Mouse (Mus musculus) kidney, postnatal 14 days (tissue): ENCODE measurements at regions not wholly inside any gene's neighbourhood (a gene's known extent, or its start where the extent isn't known, plus 50 kb on each side); places are given as distances from the start of the nearest gene placed in this dataset.
"Not testable (repeated sequence)": the region's sequence is repeated elsewhere in the genome, so short reads cannot be mapped to it uniquely, and the experiment has no call there.

Experiments
- DNase-seq: peaks from one replicate; pipeline ENCODE4 v3.0.0; 2022; ENCODE audit warnings: mixed read lengths

DNA sequence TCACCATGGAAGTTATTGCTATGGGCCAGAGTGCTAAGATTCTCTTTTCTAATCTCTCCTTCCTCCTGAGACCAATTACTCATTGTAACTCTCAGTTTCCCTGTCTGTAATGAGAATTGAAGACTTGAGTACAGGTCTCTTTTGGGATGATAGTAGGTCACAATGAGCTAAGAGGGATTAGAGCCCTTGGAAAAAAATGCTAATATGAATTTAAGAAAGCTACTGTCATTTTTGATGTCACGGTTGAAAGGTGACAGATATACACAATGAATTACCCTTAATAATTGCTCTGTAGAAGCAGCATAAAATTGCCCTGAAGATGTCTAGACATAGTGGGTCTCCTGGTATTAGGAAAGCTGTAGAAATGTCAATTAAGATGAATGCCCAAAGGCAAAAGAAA is 178.2 kb downstream of the Kcna4 start:
- no peak for DNase-seq

- no peak for DNase-seq
These were observed 213.4 kb downstream of the Kcna4 start for GRCm38 (mm10) chr2:107503646-107504379.

GRCm38 (mm10) chr2:107507426-107508167 is 217.2 kb downstream of the Kcna4 start:
- DNase-seq = no peak

GRCm38 (mm10) chr2:107515486-107515885 is 225.0 kb downstream of the Kcna4 start:
- not testable (repeated sequence) for DNase-seq

GRCm38 (mm10) chr2:107518107-107518506 is 227.7 kb downstream of the Kcna4 start:
- DNase-seq = no peak

DNA sequence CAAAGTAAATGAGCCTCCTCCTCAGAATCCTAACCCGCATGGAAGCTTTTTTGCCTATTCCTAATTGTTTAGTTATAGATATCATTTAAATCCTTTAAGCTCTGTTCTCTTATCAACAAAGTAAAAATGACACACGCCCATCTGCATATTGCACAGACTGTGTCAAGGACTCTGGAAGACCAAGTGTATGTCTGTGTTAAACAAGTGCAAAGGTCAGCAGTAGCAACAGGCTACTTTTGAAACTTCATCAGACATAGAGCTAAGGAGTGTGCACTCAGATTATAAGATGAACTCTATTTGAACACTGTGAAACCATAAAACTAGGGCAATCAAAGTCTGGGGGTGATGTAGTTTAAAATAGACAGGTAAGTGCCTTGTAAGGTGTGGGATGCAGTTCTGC is 228.3 kb downstream of the Kcna4 start:
- DNase-seq = no peak

- DNase-seq = peak; percentile 1
These were observed 228.9 kb downstream of the Kcna4 start for GRCm38 (mm10) chr2:107519326-107519725.

GRCm38 (mm10) chr2:107519761-107520160 is 229.3 kb downstream of the Kcna4 start:
- DNase-seq = no peak

DNA sequence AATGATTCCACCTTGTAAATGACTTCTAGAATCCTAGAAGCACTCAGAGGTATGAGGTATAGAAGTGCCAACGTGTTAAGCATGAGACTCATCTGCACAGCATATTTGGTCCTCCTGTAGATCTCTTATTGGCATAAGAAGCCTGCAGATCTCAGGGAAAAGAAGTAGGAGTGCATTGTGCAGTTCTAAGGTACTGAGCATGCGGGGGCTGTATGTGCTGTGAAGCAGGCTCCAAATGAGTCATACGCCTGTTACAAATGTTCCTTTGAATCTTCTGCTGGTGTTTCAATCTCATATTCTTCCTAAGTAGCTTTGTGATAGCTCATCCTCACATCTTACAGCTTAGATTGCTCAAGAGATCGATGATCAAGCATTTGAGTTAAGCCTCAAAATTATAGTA is 252.7 kb downstream of the Kcna4 start:
- no peak for DNase-seq

GRCm38 (mm10) chr2:107552569-107552968 is 262.1 kb downstream of the Kcna4 start:
- no peak for DNase-seq

GRCm38 (mm10) chr2:107556239-107556638 is 265.8 kb downstream of the Kcna4 start:
- no peak for DNase-seq

- DNase-seq = no peak
These were observed 279.2 kb downstream of the Kcna4 start for GRCm38 (mm10) chr2:107569618-107570017.

GRCm38 (mm10) chr2:107609872-107610559 is 319.6 kb downstream of the Kcna4 start:
- DNase-seq = no peak

- DNase-seq = no peak
These were observed 321.4 kb downstream of the Kcna4 start for GRCm38 (mm10) chr2:107611811-107612210.

DNA sequence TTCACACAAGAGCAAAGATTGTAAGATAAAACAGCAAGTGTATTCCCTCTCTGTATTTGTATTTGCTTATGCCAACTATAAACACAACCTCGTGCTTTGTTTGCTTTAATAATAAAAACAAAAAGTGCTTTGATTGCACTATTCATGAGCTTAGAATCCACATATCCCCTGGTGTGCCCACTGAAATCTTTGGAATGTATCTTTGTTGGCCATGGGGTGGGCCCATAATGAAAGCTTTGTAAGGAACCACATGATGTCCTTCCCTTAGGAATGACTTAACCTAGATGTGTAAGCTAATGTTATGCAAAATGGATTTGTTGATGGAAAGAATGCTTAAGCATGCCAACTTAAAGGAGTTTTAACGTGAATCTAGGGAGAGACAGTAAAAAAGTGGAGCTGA is 321.8 kb downstream of the Kcna4 start:
- no peak for DNase-seq

- DNase-seq = no peak
These were observed 324.3 kb downstream of the Kcna4 start for GRCm38 (mm10) chr2:107614715-107615114.

DNA sequence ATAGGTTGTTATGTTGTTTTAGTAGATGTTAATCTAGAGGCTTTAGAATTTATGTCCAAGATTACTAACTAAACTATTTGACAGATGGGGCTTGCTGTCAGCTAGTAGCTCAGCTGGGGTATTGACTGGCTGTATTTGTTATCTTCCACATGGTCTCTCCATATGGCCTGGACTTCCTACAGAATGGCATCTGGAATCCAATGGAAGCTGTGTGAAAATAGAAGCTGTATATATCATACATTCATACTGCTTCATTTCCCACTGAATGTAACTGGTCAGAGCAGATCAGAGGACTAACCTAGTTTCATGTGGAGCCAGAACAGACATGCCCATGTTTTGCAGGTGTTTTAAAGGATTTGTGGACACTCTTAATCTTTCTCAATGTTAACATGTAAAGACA is 337.0 kb downstream of the Kcna4 start:
- no peak for DNase-seq

- no peak for DNase-seq
These were observed 368.7 kb downstream of the Kcna4 start for GRCm38 (mm10) chr2:107659176-107659575.
